Mouse (Mus musculus) urinary bladder, postnatal 36 days (tissue): ENCODE data around the gene Ate1.
"Not testable (repeated sequence)": the region's sequence is repeated elsewhere in the genome, so short reads cannot be mapped to it uniquely, and the experiment has no call there.

Experiments used
- DNase-seq, 2 experiments: peaks; one replicate each; pipeline ENCODE4 v3.0.0; 2022; ENCODE audit warnings: low spot score in 2 of 2, mixed read lengths in 1 of 2

Gene Ate1

GRCm38 (mm10) chr7:130520049-130520425 is at the start of gene Ate1:
Gene Ate1 (minus strand): TSS chr7:130520369.
- no peak for DNase-seq

GRCm38 (mm10) chr7:130568783-130569436 is 48.7 kb upstream of the Ate1 start:
- DNase-seq = no peak

- no peak for DNase-seq
Observed at GRCm38 (mm10) chr7:130564596-130564995, 44.4 kb upstream of the Ate1 start.

- DNase-seq = no peak
Observed at GRCm38 (mm10) chr7:130563880-130564279, 43.7 kb upstream of the Ate1 start.

GRCm38 (mm10) chr7:130563276-130563675 is 43.1 kb upstream of the Ate1 start:
- no peak for DNase-seq

- no peak for DNase-seq
Observed at GRCm38 (mm10) chr7:130560933-130561332, 40.8 kb upstream of the Ate1 start.

GRCm38 (mm10) chr7:130558592-130558991 is 38.4 kb upstream of the Ate1 start:
- DNase-seq = no peak

GRCm38 (mm10) chr7:130555597-130555996 is 35.4 kb upstream of the Ate1 start:
- DNase-seq = no peak

- no peak for DNase-seq
Observed at GRCm38 (mm10) chr7:130553321-130553720, 33.2 kb upstream of the Ate1 start.

GRCm38 (mm10) chr7:130552780-130553179 is 32.6 kb upstream of the Ate1 start:
- no peak for DNase-seq

- DNase-seq = no peak
Observed at GRCm38 (mm10) chr7:130547635-130548175, 27.5 kb upstream of the Ate1 start.

GRCm38 (mm10) chr7:130546791-130547484 is 26.8 kb upstream of the Ate1 start:
- DNase-seq = peak; percentile 86 to 92

- DNase-seq = no peak
Observed at GRCm38 (mm10) chr7:130546421-130546790, 26.2 kb upstream of the Ate1 start.

- no peak for DNase-seq
Observed at GRCm38 (mm10) chr7:130545893-130546292, 25.7 kb upstream of the Ate1 start.

GRCm38 (mm10) chr7:130545401-130545800 is 25.2 kb upstream of the Ate1 start:
- DNase-seq = no peak

GRCm38 (mm10) chr7:130543181-130543580 is 23.0 kb upstream of the Ate1 start:
- no peak for DNase-seq

GRCm38 (mm10) chr7:130540176-130540575 is 20.0 kb upstream of the Ate1 start:
- DNase-seq = no peak

- DNase-seq = no peak
Observed at GRCm38 (mm10) chr7:130537068-130537467, 16.9 kb upstream of the Ate1 start.

- DNase-seq = no peak
Observed at GRCm38 (mm10) chr7:130535174-130535573, 15.0 kb upstream of the Ate1 start.

GRCm38 (mm10) chr7:130533316-130534260 is 13.4 kb upstream of the Ate1 start:
- DNase-seq = peak; percentile 86 to 88

- DNase-seq = not testable (repeated sequence)
Observed at GRCm38 (mm10) chr7:130531138-130531537, 11.0 kb upstream of the Ate1 start.

- DNase-seq = no peak
Observed at GRCm38 (mm10) chr7:130527306-130527705, 7.1 kb upstream of the Ate1 start.
